Mouse (Mus musculus) E14TG2a.4 (cell line): Measurements from ENCODE around the gene Ifitm10.

ENCODE experiments used
- H3K27me3 ChIP-seq: 2 replicates; pipeline ENCODE4 v1.6.1; 2014; ENCODE audit warnings: low read length, control low read depth; ENCODE audit not compliant: insufficient read depth
- H3K36me3 ChIP-seq: 2 replicates; pipeline ENCODE4 v1.6.1; 2014; ENCODE audit warnings: low read length, control low read depth; ENCODE audit not compliant: insufficient read depth
- H3K4me1 ChIP-seq: replicated peaks from 2 replicates; pipeline ENCODE4 v1.6.1; 2014; ENCODE audit warnings: low read depth, low read length, control low read depth
- H3K4me3 ChIP-seq: replicated peaks from 2 replicates; pipeline ENCODE4 v1.5.1; 2014; ENCODE audit warnings: mild to moderate bottlenecking, low read length
- H3K9me3 ChIP-seq: 2 replicates; pipeline ENCODE4 v1.6.1; 2014; ENCODE audit warnings: low read length, control low read depth
- CTCF ChIP-seq: conservative IDR thresholded peaks from 2 replicates; pipeline ENCODE4 v1.5.1; 2014; ENCODE audit warnings: low read length
- NANOG ChIP-seq: IDR thresholded peaks from 2 replicates; pipeline ENCODE4 v1.6.1; 2014; ENCODE audit warnings: borderline replicate concordance, low read length, mixed read lengths
- POU5F1 ChIP-seq: IDR thresholded peaks from 2 replicates; pipeline ENCODE4 v1.6.1; 2014; ENCODE audit warnings: low read length, borderline replicate concordance

The Ifitm10 gene

GRCm38 (mm10) chr7:142388198-142388597 lies 14.6 kb upstream of the Ifitm10 start:
- TF ChIP-seq CTCF (no peak), POU5F1 (no peak), NANOG (no peak)
- Histone ChIP-seq H3K4me3 (peak overlapping the region; percentile 21; the same call in 1 of the 2 replicates), H3K36me3 (peaks cover 34% of the 10 kb centered on the region), H3K4me1 (peaks cover 56% of the 10 kb centered on the region), H3K9me3 (no peaks in the 10 kb centered on the region), H3K27me3 (no peaks in the 10 kb centered on the region)

DNA sequence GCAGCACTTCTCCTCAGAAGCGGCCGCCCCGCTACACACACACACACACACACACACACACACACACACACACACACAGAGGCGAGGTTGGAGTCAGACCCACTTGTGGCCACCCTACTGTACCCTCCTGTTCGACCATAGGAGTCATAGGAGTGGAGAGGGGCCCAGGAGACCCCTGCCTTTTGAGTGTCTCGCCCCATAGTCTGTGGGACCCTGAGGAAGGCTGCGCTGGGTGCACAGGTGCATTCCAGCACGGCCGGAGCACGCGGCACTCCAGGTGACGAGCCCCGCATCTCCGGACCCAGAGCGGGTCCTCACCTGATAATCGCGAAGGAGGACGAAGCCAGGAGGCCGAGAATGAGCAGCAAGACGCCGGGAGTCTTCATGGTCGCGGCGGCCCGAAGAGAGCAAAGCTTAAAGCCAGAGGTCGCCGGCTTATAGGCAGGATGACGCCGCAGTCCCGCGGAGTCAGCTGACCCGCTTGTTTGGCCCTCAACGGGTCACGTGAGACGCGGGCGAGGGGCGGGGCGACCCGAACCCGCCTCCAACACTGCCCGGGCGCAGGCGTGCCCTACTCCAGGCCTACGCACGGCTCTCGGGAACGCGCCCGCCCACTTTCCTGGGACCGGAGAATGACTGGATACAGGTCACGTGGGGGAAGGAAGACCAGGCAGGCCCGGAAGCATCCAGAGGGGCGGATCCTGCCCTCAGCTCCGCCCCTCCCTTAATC lies 14.0 kb upstream of the Ifitm10 start, which contains the start of gene Ctsd:
Gene Ctsd (minus strand): TSS at position 620 of the 730 bp plus-strand sequence.
- peaks cover 40% of the 10 kb centered on the region for H3K36me3 ChIP-seq
- H3K27me3 ChIP-seq: no peaks in the 10 kb centered on the region
- H3K4me1 ChIP-seq: peaks cover 50% of the 10 kb centered on the region
- no peaks in the 10 kb centered on the region for H3K9me3 ChIP-seq
- no peak for TF ChIP-seq NANOG
- no peak for TF ChIP-seq POU5F1
- no peak for TF ChIP-seq CTCF
- peak within 1 kb of the TSS; percentile 93 for H3K4me3 ChIP-seq

GRCm38 (mm10) chr7:142386621-142387201 lies 13.2 kb upstream of the Ifitm10 start:
- TF ChIP-seq POU5F1: no peak
- TF ChIP-seq CTCF: no peak
- Histone ChIP-seq H3K9me3 (no peaks in the 10 kb centered on the region), H3K27me3 (no peaks in the 10 kb centered on the region), H3K4me3 (peak overlapping the region; percentile 93), H3K36me3 (peaks cover 49% of the 10 kb centered on the region), H3K4me1 (peaks cover 47% of the 10 kb centered on the region)

- Histone ChIP-seq H3K9me3 (no peaks in the 10 kb centered on the region), H3K36me3 (peaks cover 57% of the 10 kb centered on the region), H3K27me3 (no peaks in the 10 kb centered on the region), H3K4me3 (peak overlapping the region; percentile 93), H3K4me1 (peaks cover 54% of the 10 kb centered on the region)
- TF ChIP-seq NANOG: no peak
- no peak for TF ChIP-seq CTCF
- TF ChIP-seq POU5F1: no peak
Measured at GRCm38 (mm10) chr7:142385742-142386403, 12.3 kb upstream of the Ifitm10 start.

DNA sequence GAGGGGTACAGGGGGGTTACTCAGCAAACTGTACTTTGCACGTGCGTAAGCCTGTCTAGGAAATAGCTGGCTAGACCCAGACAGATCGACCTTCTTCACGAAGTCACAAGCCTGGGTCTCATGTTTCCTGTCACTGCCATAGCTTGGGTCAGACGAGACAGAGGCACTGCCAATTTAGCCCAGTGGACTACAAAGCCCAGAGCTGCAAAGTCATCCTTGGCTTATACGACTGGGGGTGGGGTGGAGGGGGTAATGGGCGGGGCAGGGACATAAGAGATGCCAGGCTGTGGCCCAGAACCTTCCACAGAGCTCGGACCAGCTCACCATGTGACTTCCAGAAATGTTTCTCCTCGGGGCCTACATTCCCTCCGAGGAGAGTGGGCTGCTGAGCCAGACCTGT lies 10.8 kb upstream of the Ifitm10 start:
- H3K4me1 ChIP-seq: peaks cover 69% of the 10 kb centered on the region
- H3K4me3 ChIP-seq: no peak overlapping the region
- H3K36me3 ChIP-seq: peaks cover 73% of the 10 kb centered on the region
- TF ChIP-seq NANOG: no peak
- TF ChIP-seq POU5F1: no peak
- TF ChIP-seq CTCF: no peak
- H3K9me3 ChIP-seq: no peaks in the 10 kb centered on the region
- H3K27me3 ChIP-seq: no peaks in the 10 kb centered on the region

DNA sequence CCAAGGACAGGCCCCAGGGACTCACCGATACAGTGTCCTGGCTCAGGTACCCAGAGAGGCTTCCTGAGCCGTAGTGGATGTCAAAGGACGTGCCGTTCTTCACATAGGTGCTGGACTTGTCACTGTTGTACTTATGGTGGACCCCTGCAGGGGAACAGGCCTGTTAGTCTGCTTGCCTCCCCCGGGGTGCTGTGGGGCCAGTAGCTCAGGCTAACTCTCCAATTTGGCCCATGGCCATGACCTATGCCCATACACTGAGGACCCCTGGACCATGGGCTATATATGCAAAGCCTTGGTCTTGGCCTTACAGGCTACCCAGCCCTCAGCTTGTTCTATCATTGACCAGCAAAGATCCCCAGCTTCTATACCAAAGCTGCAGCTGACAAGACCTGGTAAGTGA lies 9.0 kb upstream of the Ifitm10 start, which contains the start of gene Gm49369:
Gene Gm49369 (minus strand): TSS at position 101 of the 400 bp plus-strand sequence.
- TF ChIP-seq CTCF: no peak
- H3K4me1 ChIP-seq: peaks cover 65% of the 10 kb centered on the region
- H3K9me3 ChIP-seq: no peaks in the 10 kb centered on the region
- no peaks in the 10 kb centered on the region for H3K27me3 ChIP-seq
- H3K36me3 ChIP-seq: peaks cover 90% of the 10 kb centered on the region
- H3K4me3 ChIP-seq: no peak within 1 kb of the TSS

DNA sequence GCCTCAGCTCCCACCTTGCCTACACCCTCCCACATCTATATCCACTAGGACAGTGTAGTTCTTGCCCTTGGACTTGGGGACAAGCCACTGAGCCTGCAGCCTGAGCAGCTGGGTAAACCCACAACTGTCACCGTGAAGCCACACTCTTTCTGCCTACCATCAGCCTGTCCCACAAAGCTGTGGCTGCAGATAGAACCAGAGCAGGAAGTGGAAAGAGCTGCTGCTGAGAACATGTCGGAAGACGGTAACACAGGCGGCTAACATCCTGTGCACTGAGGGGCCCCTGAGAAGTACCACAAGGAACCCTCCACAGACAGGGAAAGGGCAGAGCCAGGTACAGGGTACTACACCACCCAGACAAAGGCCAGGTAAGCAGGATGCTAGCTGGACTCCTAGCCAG lies 7.6 kb upstream of the Ifitm10 start:
- Histone ChIP-seq H3K9me3 (no peaks in the 10 kb centered on the region), H3K4me3 (no peak overlapping the region), H3K36me3 (peaks cover 100% of the 10 kb centered on the region), H3K4me1 (peaks cover 61% of the 10 kb centered on the region), H3K27me3 (no peaks in the 10 kb centered on the region)
- TF ChIP-seq CTCF (no peak), POU5F1 (no peak), NANOG (no peak)

- H3K27me3 ChIP-seq: no peaks in the 10 kb centered on the region
- peaks cover 62% of the 10 kb centered on the region for H3K4me1 ChIP-seq
- H3K4me3 ChIP-seq: no peak overlapping the region
- H3K9me3 ChIP-seq: no peaks in the 10 kb centered on the region
- no peak for TF ChIP-seq NANOG
- no peak for TF ChIP-seq CTCF
- no peak for TF ChIP-seq POU5F1
- peaks cover 100% of the 10 kb centered on the region for H3K36me3 ChIP-seq
Measured at GRCm38 (mm10) chr7:142379186-142379585, 5.6 kb upstream of the Ifitm10 start.
